ENCODE assay signal across 8 mouse cellular contexts in the genomic region with DNA sequence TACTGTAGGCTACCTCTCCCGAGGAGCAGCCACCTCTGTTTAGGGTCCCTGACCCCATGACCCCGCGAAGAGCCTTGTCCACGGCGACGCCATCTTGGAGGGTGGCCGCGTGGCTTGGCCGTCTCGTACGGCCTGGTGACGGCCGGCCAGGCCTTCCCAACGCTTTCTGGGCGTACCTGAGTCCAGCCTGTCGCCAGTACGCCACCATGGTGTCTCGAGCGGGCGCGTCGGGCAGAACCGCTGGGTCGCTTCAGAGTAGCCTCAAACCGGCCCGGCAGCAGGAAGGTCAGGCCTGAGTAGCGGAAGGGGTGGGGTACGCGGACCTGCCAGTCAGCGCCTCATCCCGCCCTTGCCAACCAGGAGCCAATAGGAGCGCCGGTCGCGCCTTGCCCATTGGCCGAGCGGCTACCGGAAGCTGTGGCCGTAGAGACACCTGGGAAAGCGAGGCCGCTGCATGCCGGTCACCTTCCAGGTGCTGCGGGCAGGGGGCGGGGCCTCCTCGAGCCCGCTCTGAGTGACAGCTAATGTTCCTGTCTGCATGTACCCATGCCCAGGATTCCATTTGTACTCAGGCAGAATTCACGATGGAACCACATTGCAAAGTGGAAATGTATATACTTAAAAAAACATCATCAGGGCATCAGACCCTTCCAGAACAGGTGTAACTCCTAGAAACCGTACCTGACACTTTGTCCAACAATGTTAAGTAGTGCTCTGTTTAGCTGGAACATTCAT. TPM values are rescaled to one million over a fixed set of nuclear protein-coding genes. Genes with fewer than 3 reads are reported as not detected.
DNase-seq lines count a peak whose midpoint lies in the region; ATAC-seq and TF ChIP-seq lines count a peak whose summit lies in the region.

Gene Atp5e (minus strand): TSS at position 317 of the 735 bp plus-strand sequence.

- TF ChIP-seq POLR2A in MEL (IDR thresholded peaks at IDR 0.05; ENCODE audit: control insufficient read depth in 1 of 2, insufficient read depth in 1 of 2, low read depth in 1 of 2, low read length in 2 of 2, poor library complexity in 1 of 2), result peak; percentile 50 to 71; a peak in 1 of 4 replicates
- TF ChIP-seq POLR2A in cerebellum, adult 2 months (IDR thresholded peaks at IDR 0.05; ENCODE audit: borderline replicate concordance, insufficient read depth, low read length), result peak; percentile 46; the same call in 1 of the 2 replicates

- peaks cover 2 to 7% of the 10 kb centered on the region in 2 experiments; a peak in 2 of 4 replicates for H3K4me1 ChIP-seq in MEL (ENCODE audit: control insufficient read depth in 1 of 2, insufficient read depth in 2 of 2, low read length in 2 of 2)
- no peaks in the 10 kb centered on the region for H3K4me1 ChIP-seq in cerebellum, adult 2 months (ENCODE audit: control insufficient read depth, insufficient read depth, low read length)
- H3K4me1 ChIP-seq in lung, embryonic 16.5 days (replicated peaks; ENCODE audit: control insufficient read depth, insufficient read depth, low read length), result peaks cover 6% of the 10 kb centered on the region

- peak within 1 kb of the TSS; percentile 99 for H3K4me2 ChIP-seq in lung, embryonic 16.5 days (ENCODE audit: low read depth, low read length)

- ATAC-seq in hematopoietic stem cell, adult 5-6 weeks (replicated peaks in 1 of 2; ENCODE audit: insufficient read depth in 1 of 2, low FRiP score in 2 of 2, low TSS enrichment in 1 of 2, low read depth in 1 of 2, poor library complexity in 2 of 2, severe bottlenecking in 2 of 2), result peak; percentile 99 to 100
- peak; percentile 100 for ATAC-seq in lung, embryonic 16.5 days (ENCODE audit: low read depth)

- no peak for TF ChIP-seq CTCF in MEL (IDR thresholded peaks at IDR 0.05 in 2 of 3, conservative IDR thresholded peaks at IDR 0.05 in 1 of 3; ENCODE audit: control insufficient read depth in 1 of 3, insufficient read depth in 1 of 3, low read depth in 2 of 3, low read length in 3 of 3, poor library complexity in 1 of 3, severe bottlenecking in 1 of 3)
- no peak for TF ChIP-seq CTCF in cerebellum, adult 2 months (IDR thresholded peaks at IDR 0.05; ENCODE audit: borderline replicate concordance, insufficient read depth, low read depth, low read length)

- peaks cover 17% of the 10 kb centered on the region for H3K79me2 ChIP-seq in MEL (ENCODE audit: control insufficient read depth, insufficient read depth, low read length, poor library complexity)

- peak within 1 kb of the TSS; percentile 67 for H3K9ac ChIP-seq in MEL (ENCODE audit: control insufficient read depth, low read depth, low read length, poor library complexity, severe bottlenecking)
- H3K9ac ChIP-seq in lung, embryonic 16.5 days (ENCODE audit: low read length), result peak within 1 kb of the TSS; percentile 92

- DNase-seq in MEL (ENCODE audit: low read depth, low spot score), result peak; percentile 93
- peak; percentile 98 to 99 for DNase-seq in cerebellum, adult 2 months
- DNase-seq in forelimb bud, embryonic 11.5 days (ENCODE audit: low read depth, low spot score), result peak; percentile 90
- DNase-seq in layer of hippocampus, adult 9-10 months (ENCODE audit: low spot score), result peak; percentile 89
- DNase-seq in ovary, postnatal 10 days (ENCODE audit: low spot score), result peak; percentile 91
- peak; percentile 88 to 92 for DNase-seq in thymus, postnatal 10 days (ENCODE audit: low spot score in 2 of 2)

- WGBS in cerebellum, adult 2 months, result 2% methylated on average over 48 of the region's 48 CpGs
- 2% methylated on average over 48 of the region's 48 CpGs for WGBS in lung, embryonic 16.5 days

- H3K4me3 ChIP-seq in MEL (ENCODE audit: control insufficient read depth in 1 of 2, insufficient read depth in 1 of 2, low read depth in 2 of 2, low read length in 2 of 2), result peak within 1 kb of the TSS; percentile 53 to 73
- H3K4me3 ChIP-seq in cerebellum, adult 2 months (replicated peaks; ENCODE audit: insufficient read depth, low read depth, low read length), result peak within 1 kb of the TSS; percentile 91
- H3K4me3 ChIP-seq in lung, embryonic 16.5 days (ENCODE audit: low read length), result peak within 1 kb of the TSS; percentile 92

- peak within 1 kb of the TSS; percentile 25 for H3K27ac ChIP-seq in MEL (ENCODE audit: control insufficient read depth, low read depth, low read length)
- peak within 1 kb of the TSS; percentile 90 for H3K27ac ChIP-seq in cerebellum, adult 2 months (ENCODE audit: insufficient read depth, low read length)
- peak within 1 kb of the TSS; percentile 58; the same call in 1 of the 2 replicates for H3K27ac ChIP-seq in lung, embryonic 16.5 days (ENCODE audit: low read length)

- no peaks in the 10 kb centered on the region for H3K9me3 ChIP-seq in MEL (replicated peaks; ENCODE audit: insufficient read depth, low read length)
- no peaks in the 10 kb centered on the region for H3K9me3 ChIP-seq in lung, embryonic 16.5 days (ENCODE audit: control insufficient read depth, low read length)

- no peak for TF ChIP-seq RAD21 in MEL (IDR thresholded peaks at IDR 0.05; ENCODE audit: low read depth, low read length)

- H3K27me3 ChIP-seq in MEL (ENCODE audit: control insufficient read depth in 1 of 2, insufficient read depth in 2 of 2, low read length in 2 of 2), result no peaks in the 10 kb centered on the region
- no peaks in the 10 kb centered on the region for H3K27me3 ChIP-seq in cerebellum, adult 2 months (ENCODE audit: control insufficient read depth, insufficient read depth, low read length)
- H3K27me3 ChIP-seq in lung, embryonic 16.5 days (ENCODE audit: control insufficient read depth, insufficient read depth, low read depth, low read length), result no peaks in the 10 kb centered on the region

- H3K36me3 ChIP-seq in MEL (ENCODE audit: control insufficient read depth in 1 of 2, insufficient read depth in 2 of 2, low read length in 2 of 2), result peaks cover 5 to 7% of the 10 kb centered on the region in 2 experiments
- H3K36me3 ChIP-seq in lung, embryonic 16.5 days (ENCODE audit: control insufficient read depth, insufficient read depth, low read length), result peaks cover 36% of the 10 kb centered on the region

- TF ChIP-seq EP300 in MEL (IDR thresholded peaks at IDR 0.05; ENCODE audit: low read depth in 1 of 2, low read length in 2 of 2), result peak in 1 of 2 experiments; percentile 14; a peak in 1 of 4 replicates

TF ChIP-seq in MEL, 35 proteins besides CTCF, POLR2A, EP300 and RAD21:
- TF ChIP-seq NRF1 (IDR thresholded peaks at IDR 0.05; ENCODE audit: insufficient read depth, low read depth, low read length, poor library complexity, severe bottlenecking) (0 out of 2 replicates have a peak, but pooled peaks have one; percentile 23), HCFC1 (IDR thresholded peaks at IDR 0.05; ENCODE audit: low read depth, low read length) (peak; percentile 96), ELF1 (IDR thresholded peaks at IDR 0.05; ENCODE audit: low read depth, low read length) (peak; percentile 87), KAT2A (conservative IDR thresholded peaks at IDR 0.05; ENCODE audit: low read depth, low read length) (peak; percentile 84; the same call in 1 of the 2 replicates), MAFK (IDR thresholded peaks at IDR 0.05; ENCODE audit: borderline replicate concordance, low read depth, low read length) (no peak), USF1 (IDR thresholded peaks at IDR 0.05; ENCODE audit: low read depth, low read length) (no peak), NELFE (IDR thresholded peaks at IDR 0.05; ENCODE audit: low read depth, low read length) (peak; percentile 57), TBP (IDR thresholded peaks at IDR 0.05; ENCODE audit: low read depth, low read length) (0 out of 2 replicates have a peak, but pooled peaks have one; percentile 12), SMC3 (IDR thresholded peaks at IDR 0.05; ENCODE audit: low read depth, low read length) (no peak), ZNF384 (IDR thresholded peaks at IDR 0.05; ENCODE audit: low read depth, low read length) (no peak), MYC (IDR thresholded peaks at IDR 0.05; ENCODE audit: low read depth, low read length) (peak; percentile 76), POLR2AphosphoS5 (IDR thresholded peaks at IDR 0.05; ENCODE audit: borderline replicate concordance, low read depth, low read length) (0 out of 2 replicates have a peak, but pooled peaks have one; percentile 8), GATA1 (IDR thresholded peaks at IDR 0.05; ENCODE audit: low read depth, low read length) (no peak), CHD2 (IDR thresholded peaks at IDR 0.05; ENCODE audit: low read length) (peak; percentile 78), MXI1 (IDR thresholded peaks at IDR 0.05; ENCODE audit: low read depth, low read length) (peak; percentile 56), TCF12 (IDR thresholded peaks at IDR 0.05; ENCODE audit: low read depth, low read length) (peak; percentile 49; the same call in 1 of the 2 replicates), ZC3H11A (IDR thresholded peaks at IDR 0.05; ENCODE audit: low read depth, low read length) (no peak), SIN3A (IDR thresholded peaks at IDR 0.05; ENCODE audit: low read length) (peak; percentile 67; the same call in 1 of the 2 replicates), MAX (IDR thresholded peaks at IDR 0.05; ENCODE audit: low read length) (peak; percentile 77), ZMIZ1 (IDR thresholded peaks at IDR 0.05; ENCODE audit: low read depth, low read length) (peak; percentile 78; the same call in 1 of the 2 replicates), POLR2AphosphoS2 (IDR thresholded peaks at IDR 0.05; ENCODE audit: low read length) (peak; percentile 97)

RNA-seq across cellular contexts. Expression of gene Atp5e, which starts in this region (rescaled TPM):
- 521 and 561 TPM in 2 replicates for total RNA-seq in MEL (2012; rRNA removed)
- 100 to 1,000 TPM in 1 of 2 experiments, not detected in 1; 225 TPM for polyA plus RNA-seq in MEL (2012; ENCODE audit: insufficient read depth in 1 of 2, insufficient read length in 2 of 2, low read depth in 1 of 2, low replicate concordance in 2 of 2, missing spikeins in 1 of 2)
- 679 and 697 TPM in 2 replicates for polyA plus RNA-seq in cerebellum, adult 2 months (2012; rRNA removed)
- total RNA-seq in hematopoietic stem cell, adult 5-6 weeks (2017), result 153 and 381 TPM in 2 replicates
- polyA plus RNA-seq in lung, embryonic 16.5 days (2015; fragmentation: Nextera tagmentation; extraction: Ambion mirVana), result 794 and 878 TPM in 2 replicates

Comparison
In these comparisons a context has a peak if more than half of its experiments do, and no peak if none do; other contexts are left out.
1. Peak in every context shown above with its lines: DNase-seq, ATAC-seq, H3K4me3 ChIP-seq and H3K27ac ChIP-seq.
2. H3K27ac ChIP-seq: peak in every context shown above with its lines; median percentile 90 in cerebellum, adult 2 months; 58 in lung, embryonic 16.5 days; 25 in MEL.